Mouse (Mus musculus) neural tube, embryonic 11.5 days (tissue): Measurements from ENCODE around the gene Prss43. TPM values are rescaled to one million over a fixed set of nuclear protein-coding genes. Genes with fewer than 3 reads are reported as not detected.

Experiments used
- ATAC-seq: fragments of 200-750 bp; cut with Nextera tagmentation; 2 replicates; pipeline ENCODE4 v1.8.0; 2017; ENCODE audit warnings: moderate number of reproducible peaks, mild to moderate bottlenecking, moderate TSS enrichment, moderate library complexity; ENCODE audit not compliant: insufficient read depth, low FRiP score, low TSS enrichment
- DNase-seq: peaks from one replicate; pipeline ENCODE4 v3.0.0-alpha.2; 2015; ENCODE audit warnings: low spot score
- H3K27ac ChIP-seq: fragments of 300-500 bp; sonication (generic); 2 replicates; pipeline ENCODE4 v1.5.1; 2014; ENCODE audit warnings: low read depth, mild to moderate bottlenecking, low read length
- H3K27me3 ChIP-seq: fragments of 300-500 bp; sonication (generic); 2 replicates; pipeline ENCODE4 v1.6.1; 2014; ENCODE audit warnings: mild to moderate bottlenecking, low read length, mixed read lengths; ENCODE audit not compliant: control insufficient read depth, insufficient read depth
- H3K36me3 ChIP-seq: fragments of 300-500 bp; sonication (generic); 2 replicates; pipeline ENCODE4 v1.6.1; 2014; ENCODE audit warnings: mild to moderate bottlenecking, low read length, moderate library complexity, mixed read lengths; ENCODE audit not compliant: control insufficient read depth, insufficient read depth
- H3K4me1 ChIP-seq: fragments of 300-500 bp; sonication (generic); 2 replicates; pipeline ENCODE4 v1.6.1; 2014; ENCODE audit warnings: low read length, mixed read lengths; ENCODE audit not compliant: control insufficient read depth, insufficient read depth
- H3K4me2 ChIP-seq: fragments of 300-500 bp; sonication (generic); 2 replicates; pipeline ENCODE4 v1.6.1; 2014; ENCODE audit warnings: low read depth, mild to moderate bottlenecking, moderate library complexity
- H3K4me3 ChIP-seq: fragments of 300-500 bp; sonication (generic); 2 replicates; pipeline ENCODE4 v1.5.1; 2014; ENCODE audit warnings: low read depth, low read length
- H3K9ac ChIP-seq: fragments of 300-500 bp; sonication (generic); 2 replicates; pipeline ENCODE4 v1.6.1; 2014; ENCODE audit warnings: mild to moderate bottlenecking, low read length
- H3K9me3 ChIP-seq: fragments of 300-500 bp; sonication (generic); 2 replicates; pipeline ENCODE4 v1.6.1; 2016; ENCODE audit warnings: low read length; ENCODE audit not compliant: control insufficient read depth
- WGBS: fragments of 180-500 bp; shearing (Covaris S2); extraction: QIAGEN DNeasy Blood & Tissue Kit; methylation state at CpG from one replicate; pipeline ENCODE4 v1.1.7; 2014; 5-methylcytosine and 5-hydroxymethylcytosine counted together
- polyA plus RNA-seq: library from polyadenylated mRNA; unstranded; fragments of >200 nt; fragmentation: Nextera tagmentation; extraction: Ambion mirVana; gene quantifications from 2 replicates; pipeline ENCODE4 v1.2.1, GENCODE M21; 2014

The Prss43 gene
- 0.14 TPM in 1 of 2 replicates, not detected in the other for polyA plus RNA-seq

- no peak for ATAC-seq
- no peak for DNase-seq
- Histone ChIP-seq H3K9me3 (no peaks in the 10 kb centered on the region), H3K4me2 (no peak within 1 kb of the TSS), H3K9ac (no peak within 1 kb of the TSS), H3K4me3 (no peak within 1 kb of the TSS), H3K27ac (no peak within 1 kb of the TSS), H3K27me3 (no peaks in the 10 kb centered on the region), H3K36me3 (no peaks in the 10 kb centered on the region), H3K4me1 (no peaks in the 10 kb centered on the region)
- WGBS, result 74% methylated on average over 3 of the region's 3 CpGs
Measured at GRCm38 (mm10) chr9:110826390-110826789, at the start of gene Prss43. Gene Prss43 (plus strand): TSS chr9:110826690.

GRCm38 (mm10) chr9:110778100-110778499 lies 48.4 kb upstream of the Prss43 start:
- no peak overlapping the region for H3K27ac ChIP-seq

GRCm38 (mm10) chr9:110778559-110778958 lies 47.9 kb upstream of the Prss43 start:
- H3K36me3 ChIP-seq, result no peaks in the 10 kb centered on the region
- DNase-seq, result no peak
- 79% methylated on average over 7 of the region's 7 CpGs for WGBS
- H3K4me3 ChIP-seq, result no peak overlapping the region
- no peak overlapping the region for H3K4me2 ChIP-seq
- 0 out of 2 replicates have a peak, but pooled peaks cover 2% of the 10 kb centered on the region for H3K27me3 ChIP-seq
- H3K27ac ChIP-seq, result no peak overlapping the region
- no peak overlapping the region for H3K9ac ChIP-seq
- no peak for ATAC-seq
- no peaks in the 10 kb centered on the region for H3K9me3 ChIP-seq
- no peaks in the 10 kb centered on the region for H3K4me1 ChIP-seq

More at GRCm38 (mm10) chr9:110778100-110778499, 48.4 kb upstream of the Prss43 start:
- ATAC-seq (no peak), DNase-seq (no peak)
- Histone ChIP-seq H3K36me3 (no peaks in the 10 kb centered on the region), H3K4me3 (no peak overlapping the region), H3K27me3 (0 out of 2 replicates have a peak, but pooled peaks cover 2% of the 10 kb centered on the region), H3K4me2 (no peak overlapping the region), H3K9me3 (no peaks in the 10 kb centered on the region), H3K9ac (no peak overlapping the region), H3K4me1 (no peaks in the 10 kb centered on the region)
- 92% methylated on average over 1 of the region's 1 CpGs for WGBS

DNA sequence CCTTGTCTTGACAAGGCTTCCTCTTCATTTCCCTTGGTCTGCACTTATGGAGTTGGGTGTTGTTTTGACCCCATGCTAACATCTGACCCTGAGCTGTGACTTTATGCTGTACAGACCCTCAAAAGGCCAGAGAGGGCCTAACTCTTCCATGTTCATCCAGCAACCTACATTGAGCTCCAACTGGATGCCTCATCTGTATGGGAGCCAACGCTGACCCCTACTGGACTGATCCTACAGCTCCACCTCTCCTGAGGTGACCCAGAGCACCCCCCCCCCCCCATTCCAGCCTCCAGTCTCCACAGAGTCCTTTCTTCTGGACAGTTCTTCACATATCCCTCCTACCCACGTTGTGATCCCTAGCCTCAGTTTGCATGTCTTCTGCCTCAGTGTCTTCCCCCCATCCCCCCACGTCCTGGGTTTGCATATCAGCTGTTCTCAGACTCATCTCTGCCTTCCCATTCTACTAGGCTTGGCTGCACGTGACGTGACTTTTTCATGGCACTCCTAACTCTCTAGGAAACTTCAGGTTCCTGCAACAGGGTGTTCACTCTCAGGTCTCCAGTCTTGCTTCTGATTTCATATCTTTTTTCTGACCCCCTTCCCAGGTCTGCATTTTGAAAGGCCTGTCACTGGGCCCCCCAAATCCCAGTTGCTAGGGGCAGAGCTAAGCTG lies 47.1 kb upstream of the Prss43 start:
- Histone ChIP-seq H3K36me3 (no peaks in the 10 kb centered on the region), H3K9me3 (no peaks in the 10 kb centered on the region), H3K9ac (no peak overlapping the region), H3K27ac (no peak overlapping the region), H3K4me3 (no peak overlapping the region), H3K27me3 (0 out of 2 replicates have a peak, but pooled peaks cover 2% of the 10 kb centered on the region), H3K4me2 (no peak overlapping the region), H3K4me1 (no peaks in the 10 kb centered on the region)
- ATAC-seq (no peak), DNase-seq (no peak)
- WGBS, result 60% methylated on average over 5 of the region's 5 CpGs

DNA sequence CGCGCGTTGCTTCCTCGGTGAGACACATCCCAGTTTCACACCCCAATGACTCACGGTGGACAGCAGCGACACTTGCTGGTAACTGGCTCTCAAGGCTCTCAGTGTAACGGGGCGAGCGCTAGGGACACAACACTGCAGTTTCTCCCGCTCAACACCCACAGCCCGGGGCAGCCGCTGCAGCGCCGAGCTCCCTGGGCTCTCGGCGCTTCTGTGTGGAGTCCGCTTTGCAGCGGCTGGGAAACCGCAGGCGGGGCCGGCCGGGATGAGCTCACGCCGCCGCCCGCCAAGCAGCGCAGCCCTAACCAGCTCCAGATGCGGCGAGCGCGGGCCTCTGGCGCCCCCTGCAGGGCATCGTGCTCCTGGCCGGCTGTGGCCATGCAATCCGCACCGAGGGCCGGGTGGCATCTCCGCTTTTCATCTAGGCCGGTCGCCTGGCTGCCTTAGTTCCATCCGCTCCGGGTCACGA lies 45.2 kb upstream of the Prss43 start:
- 0 out of 2 replicates have a peak, but pooled peaks cover 2% of the 10 kb centered on the region for H3K27me3 ChIP-seq
- no peak overlapping the region for H3K27ac ChIP-seq
- peak overlapping the region; percentile 70 for H3K9ac ChIP-seq
- H3K36me3 ChIP-seq, result no peaks in the 10 kb centered on the region
- peak; percentile 93 for ATAC-seq
- H3K9me3 ChIP-seq, result no peaks in the 10 kb centered on the region
- H3K4me2 ChIP-seq, result peak overlapping the region; percentile 80
- peak overlapping the region; percentile 44 for H3K4me3 ChIP-seq
- no peaks in the 10 kb centered on the region for H3K4me1 ChIP-seq
- under 1% methylated on average over 43 of the region's 43 CpGs for WGBS
- peak; percentile 96 for DNase-seq

GRCm38 (mm10) chr9:110781731-110782130 lies 44.8 kb upstream of the Prss43 start:
- ATAC-seq, result peak; percentile 77
- peak; percentile 79 for DNase-seq
- peak overlapping the region; percentile 80 for H3K4me2 ChIP-seq
- no peaks in the 10 kb centered on the region for H3K4me1 ChIP-seq
- H3K9ac ChIP-seq, result peak overlapping the region; percentile 70
- 0 out of 2 replicates have a peak, but pooled peaks cover 2% of the 10 kb centered on the region for H3K27me3 ChIP-seq
- H3K9me3 ChIP-seq, result no peaks in the 10 kb centered on the region
- 1% methylated on average over 23 of the region's 23 CpGs for WGBS
- H3K4me3 ChIP-seq, result peak overlapping the region; percentile 44
- no peak overlapping the region for H3K27ac ChIP-seq
- no peaks in the 10 kb centered on the region for H3K36me3 ChIP-seq

- H3K4me1 ChIP-seq, result no peaks in the 10 kb centered on the region
- H3K27ac ChIP-seq, result no peak overlapping the region
- no peak overlapping the region for H3K9ac ChIP-seq
- DNase-seq (no peak), ATAC-seq (no peak)
- H3K9me3 ChIP-seq, result no peaks in the 10 kb centered on the region
- 21% methylated on average over 1 of the region's 1 CpGs for WGBS
- 0 out of 2 replicates have a peak, but pooled peaks cover 2% of the 10 kb centered on the region for H3K27me3 ChIP-seq
- H3K4me2 ChIP-seq, result no peak overlapping the region
- H3K4me3 ChIP-seq, result no peak overlapping the region
- H3K36me3 ChIP-seq, result no peaks in the 10 kb centered on the region
Measured at GRCm38 (mm10) chr9:110783611-110784010, 42.9 kb upstream of the Prss43 start.

DNA sequence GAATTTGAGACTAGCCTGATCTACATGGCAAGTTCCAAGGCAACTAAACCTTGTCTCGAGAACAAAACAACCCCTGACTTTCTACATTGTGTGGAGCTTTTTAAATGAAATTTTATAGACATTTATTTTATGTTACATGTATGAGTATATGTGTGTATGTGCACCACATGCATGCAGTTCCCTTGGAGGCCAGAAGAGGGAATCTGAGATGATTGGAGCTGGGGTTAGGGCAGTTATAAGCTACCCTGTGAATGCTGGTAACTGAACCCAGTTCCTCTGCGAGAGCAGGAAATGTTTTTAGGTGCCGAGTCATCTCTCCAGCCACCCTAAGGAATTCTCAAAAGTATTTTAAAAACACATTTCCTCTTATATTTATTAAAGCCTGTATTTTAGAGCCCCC lies 38.3 kb upstream of the Prss43 start:
- no peak overlapping the region for H3K4me3 ChIP-seq
- ATAC-seq, result no peak
- no peaks in the 10 kb centered on the region for H3K27me3 ChIP-seq
- 91% methylated on average over 3 of the region's 3 CpGs for WGBS
- DNase-seq, result no peak
- H3K36me3 ChIP-seq, result no peaks in the 10 kb centered on the region
- H3K4me1 ChIP-seq, result no peaks in the 10 kb centered on the region
- H3K4me2 ChIP-seq, result no peak overlapping the region
- H3K27ac ChIP-seq, result no peak overlapping the region
- no peaks in the 10 kb centered on the region for H3K9me3 ChIP-seq
- H3K9ac ChIP-seq, result no peak overlapping the region

- H3K9ac ChIP-seq, result no peak overlapping the region
- H3K36me3 ChIP-seq, result no peaks in the 10 kb centered on the region
- 74% methylated on average over 4 of the region's 4 CpGs for WGBS
- DNase-seq (no peak), ATAC-seq (no peak)
- H3K27me3 ChIP-seq, result no peaks in the 10 kb centered on the region
- H3K9me3 ChIP-seq, result no peaks in the 10 kb centered on the region
- H3K4me1 ChIP-seq, result no peaks in the 10 kb centered on the region
- H3K27ac ChIP-seq, result no peak overlapping the region
- no peak overlapping the region for H3K4me2 ChIP-seq
- no peak overlapping the region for H3K4me3 ChIP-seq
Measured at GRCm38 (mm10) chr9:110790462-110790861, 36.0 kb upstream of the Prss43 start.
